Mouse (Mus musculus): ENCODE measurements at regions not wholly inside any gene's neighbourhood (a gene's known extent, or its start where the extent isn't known, plus 50 kb on each side); places are given as distances from the start of the nearest gene placed in this dataset.

DNA sequence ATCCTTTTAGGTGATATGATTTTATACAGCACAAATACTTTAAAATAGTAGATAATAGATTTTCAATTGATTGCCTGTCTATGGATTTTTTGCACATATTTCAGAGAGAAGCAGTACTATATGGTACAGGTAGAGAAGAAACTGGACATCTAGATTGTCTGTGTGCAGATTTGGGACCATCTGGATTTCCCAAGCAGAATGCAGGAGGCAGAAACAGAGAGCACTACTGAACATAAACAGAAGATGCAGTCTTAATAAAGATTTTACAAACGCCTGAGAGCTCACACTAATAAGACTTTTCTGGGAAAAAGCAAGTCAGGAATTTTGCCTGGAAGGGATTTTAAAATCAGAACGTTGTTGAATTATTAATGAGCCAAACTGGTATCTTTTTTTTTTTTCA lies 432.9 kb downstream of the Col11a1 start:
- ATAC-seq (ENCODE audit: low FRiP score): no peak
- no peak overlapping the region for H3K9ac ChIP-seq
- H3K4me2 ChIP-seq (replicated peaks): no peak overlapping the region
- H3K27me3 ChIP-seq: no peaks in the 10 kb centered on the region
- no peak overlapping the region for H3K4me3 ChIP-seq
- WGBS: 50% methylated on average over 2 of the region's 2 CpGs
- H3K36me3 ChIP-seq: no peaks in the 10 kb centered on the region
- H3K9me3 ChIP-seq (replicated peaks): no peaks in the 10 kb centered on the region
- H3K27ac ChIP-seq: no peak overlapping the region
- H3K4me1 ChIP-seq: no peaks in the 10 kb centered on the region

DNA sequence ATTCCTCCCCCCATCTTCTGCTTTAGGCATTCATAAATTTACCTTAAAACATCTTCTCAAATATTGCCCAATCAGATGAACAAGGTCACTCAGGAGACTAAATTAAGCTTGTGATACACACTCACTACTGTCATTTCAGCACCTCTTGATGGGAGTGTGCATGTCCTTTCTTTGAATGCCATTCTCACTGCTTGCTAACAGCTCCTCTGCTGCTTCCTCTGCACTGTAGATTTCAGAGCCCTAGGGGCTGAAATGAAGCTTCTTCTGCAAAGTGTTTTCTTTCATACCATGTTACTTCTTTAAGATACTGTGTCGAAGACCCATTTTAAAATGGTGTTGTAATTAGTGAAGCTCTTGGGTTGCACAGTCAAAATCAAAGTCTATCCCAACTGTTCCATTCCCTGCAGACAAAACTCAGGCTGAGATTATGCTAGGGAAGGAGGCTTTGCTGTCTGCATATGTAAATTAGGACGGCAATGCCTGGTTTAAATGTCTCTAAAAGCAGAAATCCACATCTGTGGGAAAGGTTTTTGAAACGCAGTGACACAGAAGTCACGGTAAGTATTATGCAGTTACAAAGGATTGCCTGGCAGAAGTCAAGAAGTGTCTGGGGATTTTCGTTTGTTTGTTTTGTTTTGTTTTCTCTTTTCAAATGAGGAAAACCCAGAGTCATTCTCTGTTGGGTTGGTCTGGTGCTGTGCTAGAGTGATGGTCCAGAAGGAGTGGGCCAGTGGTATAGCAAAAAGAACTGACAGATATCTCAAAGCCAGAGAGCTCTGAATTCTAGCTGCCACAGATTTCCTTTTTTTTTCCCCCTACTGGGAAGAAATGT lies 433.6 kb downstream of the Col11a1 start:
- H3K27ac ChIP-seq: no peak overlapping the region
- ATAC-seq (ENCODE audit: low FRiP score): peak; percentile 52; the same call in 1 of the 2 replicates
- H3K27me3 ChIP-seq: no peaks in the 10 kb centered on the region
- H3K9me3 ChIP-seq (replicated peaks): no peaks in the 10 kb centered on the region
- no peak overlapping the region for H3K4me2 ChIP-seq (replicated peaks)
- 45% methylated on average over 5 of the region's 5 CpGs for WGBS
- no peaks in the 10 kb centered on the region for H3K36me3 ChIP-seq
- H3K4me3 ChIP-seq: no peak overlapping the region
- H3K9ac ChIP-seq: no peak overlapping the region
- no peaks in the 10 kb centered on the region for H3K4me1 ChIP-seq

DNA sequence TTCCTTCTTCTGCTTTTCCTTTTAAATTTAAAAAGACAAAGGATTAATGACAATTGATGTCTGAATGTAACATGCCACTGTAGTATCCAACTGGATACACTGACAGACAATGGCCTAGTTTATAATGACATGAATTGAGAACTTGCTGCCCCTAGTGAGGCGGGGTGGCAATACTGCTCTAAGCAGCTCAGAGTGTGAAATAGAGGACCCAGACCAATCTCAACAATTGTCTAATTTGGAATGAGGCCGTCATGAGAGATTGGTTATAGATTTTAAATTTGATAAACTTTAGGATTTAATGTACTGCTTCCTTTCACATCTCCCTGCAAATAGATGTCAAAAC lies 434.2 kb downstream of the Col11a1 start:
- WGBS: 72% methylated on average over 2 of the region's 2 CpGs
- no peaks in the 10 kb centered on the region for H3K27me3 ChIP-seq
- no peaks in the 10 kb centered on the region for H3K4me1 ChIP-seq
- no peak overlapping the region for H3K9ac ChIP-seq
- no peak overlapping the region for H3K27ac ChIP-seq
- no peak for ATAC-seq (ENCODE audit: low FRiP score)
- H3K9me3 ChIP-seq (replicated peaks): no peaks in the 10 kb centered on the region
- no peak overlapping the region for H3K4me2 ChIP-seq (replicated peaks)
- no peaks in the 10 kb centered on the region for H3K36me3 ChIP-seq
- no peak overlapping the region for H3K4me3 ChIP-seq

DNA sequence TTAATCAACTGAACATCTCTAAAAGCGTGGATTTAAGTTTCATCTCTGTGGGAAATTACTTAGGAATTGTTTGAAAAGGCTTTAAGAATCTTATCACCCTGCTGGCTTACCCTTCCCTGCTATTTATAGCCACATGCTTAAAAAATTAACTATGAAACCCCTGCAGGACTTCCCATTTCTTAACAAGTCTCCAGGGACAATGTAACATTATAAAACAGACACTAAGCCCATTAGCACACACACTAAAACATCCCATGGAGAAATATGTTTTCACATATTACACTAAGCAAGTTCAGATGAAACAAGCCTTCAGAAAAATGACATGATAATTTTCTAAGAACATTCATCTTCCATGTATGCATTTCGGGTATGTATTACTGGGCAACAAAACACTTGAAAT lies 420.0 kb upstream of the Olfm3 start:
- WGBS: 66% methylated on average over 2 of the region's 2 CpGs
- no peak for ATAC-seq (ENCODE audit: low FRiP score)
- no peak overlapping the region for H3K27ac ChIP-seq

DNA sequence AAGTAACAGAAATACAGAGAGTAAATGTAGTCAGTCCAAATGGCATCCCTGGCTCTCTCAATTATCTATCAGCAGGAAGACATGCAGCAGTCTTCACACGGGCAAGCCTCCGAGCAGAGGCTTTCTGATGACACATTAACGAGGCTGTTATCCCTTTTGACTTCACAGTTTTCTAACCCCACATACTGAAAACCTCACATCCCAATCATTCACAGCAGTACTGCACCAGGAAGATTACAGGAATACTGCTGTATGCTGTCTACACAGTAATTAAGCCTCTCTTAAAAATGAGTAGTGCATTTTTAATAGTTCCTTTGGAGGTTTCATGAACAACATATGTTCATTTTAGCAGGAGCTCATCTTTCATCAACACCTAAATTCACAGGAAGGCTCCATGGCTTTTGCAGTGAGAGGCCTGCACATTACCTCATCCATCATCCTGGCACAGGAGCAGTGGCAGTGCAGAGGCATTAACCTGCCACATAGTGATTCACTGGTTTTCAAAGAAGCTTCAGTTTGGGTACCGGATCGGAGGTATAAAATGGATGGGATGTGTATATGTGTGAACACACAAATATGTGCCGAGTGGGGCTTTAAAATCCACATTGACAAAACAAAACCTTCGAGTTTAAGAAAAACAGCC lies 396.1 kb upstream of the Olfm3 start:
- 60% methylated on average over 7 of the region's 7 CpGs for WGBS
- Histone ChIP-seq H3K9me3 (replicated peaks) (no peaks in the 10 kb centered on the region), H3K27me3 (no peaks in the 10 kb centered on the region), H3K27ac (no peak overlapping the region; the same call in 1 of the 2 replicates), H3K4me2 (replicated peaks) (no peak overlapping the region), H3K4me1 (no peaks in the 10 kb centered on the region), H3K9ac (no peak overlapping the region), H3K4me3 (no peak overlapping the region), H3K36me3 (no peaks in the 10 kb centered on the region)
- ATAC-seq (ENCODE audit: low FRiP score): peak; percentile 87

More for the DNA sequence above, 420.0 kb upstream of the Olfm3 start:
- no peaks in the 10 kb centered on the region for H3K27me3 ChIP-seq
- no peaks in the 10 kb centered on the region for H3K4me1 ChIP-seq
- no peaks in the 10 kb centered on the region for H3K9me3 ChIP-seq (replicated peaks)
- H3K4me3 ChIP-seq: no peak overlapping the region
- no peak overlapping the region for H3K9ac ChIP-seq
- no peaks in the 10 kb centered on the region for H3K36me3 ChIP-seq
- H3K4me2 ChIP-seq (replicated peaks): no peak overlapping the region

DNA sequence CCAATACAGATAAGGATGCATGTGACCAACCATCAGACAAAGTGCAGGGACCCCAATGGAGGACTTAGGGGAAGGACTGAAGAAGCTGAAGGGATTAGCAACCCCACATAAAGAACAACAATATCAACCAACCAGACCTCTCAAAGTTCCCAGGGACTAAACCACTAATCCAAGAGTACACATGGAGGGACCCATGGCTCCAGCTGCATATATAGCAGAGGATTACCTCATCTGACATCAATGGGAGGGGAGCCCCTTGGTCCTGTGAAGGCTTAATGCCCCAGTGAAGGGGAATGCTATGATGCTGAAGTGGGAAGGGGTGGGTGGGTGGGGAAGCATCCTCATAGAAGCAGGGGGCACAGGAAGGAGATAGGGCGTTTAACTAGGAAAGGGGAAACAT lies 388.6 kb upstream of the Olfm3 start:
- Histone ChIP-seq H3K4me3 (no peak overlapping the region), H3K9ac (no peak overlapping the region), H3K4me2 (replicated peaks) (no peak overlapping the region), H3K4me1 (no peaks in the 10 kb centered on the region), H3K27ac (no peak overlapping the region), H3K9me3 (replicated peaks) (no peaks in the 10 kb centered on the region), H3K36me3 (no peaks in the 10 kb centered on the region), H3K27me3 (no peaks in the 10 kb centered on the region)
- WGBS: 50% methylated on average over 1 of the region's 1 CpGs
- ATAC-seq (ENCODE audit: low FRiP score): no peak

DNA sequence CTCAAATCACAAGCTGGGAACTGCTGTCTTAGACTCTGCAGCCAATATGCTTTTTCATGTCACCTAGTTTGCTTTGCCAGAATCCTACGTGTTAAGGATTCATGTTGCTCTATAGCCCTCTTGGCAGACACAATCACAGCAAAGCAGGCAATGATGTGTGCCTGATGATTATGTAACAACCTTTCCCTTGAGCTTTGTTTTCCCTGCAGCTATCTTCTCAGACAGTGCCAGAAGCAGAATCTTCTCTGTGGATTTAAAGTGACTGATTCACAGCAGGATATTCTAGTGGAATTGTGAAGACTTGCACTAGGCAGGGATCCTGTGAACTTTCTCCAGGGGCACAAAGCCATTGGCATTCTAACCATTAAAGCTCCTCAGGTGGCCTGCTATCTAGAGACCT lies 359.5 kb upstream of the Olfm3 start:
- no peak overlapping the region for H3K9ac ChIP-seq
- no peak overlapping the region for H3K4me2 ChIP-seq (replicated peaks)
- WGBS: 92% methylated on average over 1 of the region's 1 CpGs
- no peak for ATAC-seq (ENCODE audit: low FRiP score)
- no peaks in the 10 kb centered on the region for H3K36me3 ChIP-seq
- no peaks in the 10 kb centered on the region for H3K4me1 ChIP-seq
- H3K27me3 ChIP-seq: no peaks in the 10 kb centered on the region
- no peak overlapping the region for H3K4me3 ChIP-seq
- H3K9me3 ChIP-seq (replicated peaks): no peaks in the 10 kb centered on the region
- no peak overlapping the region for H3K27ac ChIP-seq

DNA sequence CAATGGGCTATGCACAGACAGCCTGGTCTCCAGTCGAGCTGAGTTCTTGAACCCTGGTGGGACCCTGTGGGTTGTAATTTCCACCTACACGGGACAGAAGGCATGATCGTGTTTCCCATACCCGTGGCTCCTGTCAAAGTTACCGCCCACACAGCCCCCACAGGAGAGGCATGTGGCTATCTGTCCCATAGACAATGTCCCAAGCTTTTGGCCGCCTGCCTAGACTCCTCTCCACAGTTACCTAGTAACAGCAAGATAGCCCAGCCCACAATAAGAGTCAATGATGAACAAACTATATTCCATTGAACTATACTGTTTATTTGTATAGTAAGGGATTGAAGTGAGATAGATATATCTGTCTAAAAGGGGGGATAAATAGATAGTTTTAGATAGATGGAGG lies 356.7 kb upstream of the Olfm3 start:
- Histone ChIP-seq H3K27ac (no peak overlapping the region), H3K4me3 (no peak overlapping the region), H3K4me2 (replicated peaks) (no peak overlapping the region), H3K9me3 (replicated peaks) (no peaks in the 10 kb centered on the region), H3K4me1 (no peaks in the 10 kb centered on the region), H3K9ac (no peak overlapping the region), H3K27me3 (no peaks in the 10 kb centered on the region), H3K36me3 (no peaks in the 10 kb centered on the region)
- WGBS: 61% methylated on average over 6 of the region's 6 CpGs
- ATAC-seq (ENCODE audit: low FRiP score): no peak

DNA sequence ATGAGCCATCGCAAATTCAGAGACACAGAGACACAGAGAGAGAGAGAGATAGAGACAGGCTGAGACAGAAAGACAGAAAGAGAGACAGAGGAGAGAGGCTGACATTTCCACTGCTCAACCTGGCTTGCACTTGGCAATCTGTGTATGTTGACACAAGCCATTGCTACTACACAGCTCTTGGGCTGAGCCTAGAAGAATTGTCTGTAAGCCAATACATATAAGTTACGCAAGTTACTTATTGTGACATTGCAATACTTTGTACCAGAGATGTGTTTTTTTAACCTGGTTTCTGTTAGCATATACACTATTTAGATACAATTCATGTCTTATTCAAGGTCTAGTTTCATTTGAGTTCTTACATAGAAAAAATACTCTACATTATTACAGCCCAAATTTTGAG lies 332.9 kb upstream of the Olfm3 start:
- H3K27ac ChIP-seq: no peak overlapping the region
- H3K9me3 ChIP-seq (replicated peaks): no peaks in the 10 kb centered on the region
- ATAC-seq (ENCODE audit: low FRiP score): no peak
- no peaks in the 10 kb centered on the region for H3K36me3 ChIP-seq
- no peak overlapping the region for H3K4me2 ChIP-seq (replicated peaks)
- H3K4me3 ChIP-seq: no peak overlapping the region
- WGBS: 87% methylated on average over 2 of the region's 2 CpGs
- no peaks in the 10 kb centered on the region for H3K27me3 ChIP-seq
- no peaks in the 10 kb centered on the region for H3K4me1 ChIP-seq
- H3K9ac ChIP-seq: no peak overlapping the region

All from hindbrain, embryonic 12.5 days (tissue).